Comparison of ENCODE assay signal across 8 mouse cellular contexts in genomic region chr6:91706072-91706776, GRCm38 (mm10). TPM values are rescaled to one million over a fixed set of nuclear protein-coding genes. Genes with fewer than 3 reads are reported as not detected.
DNase-seq lines count a peak whose midpoint lies in the region; ATAC-seq and TF ChIP-seq lines count a peak whose summit lies in the region.
"Had no signal": no experiment of that assay in that cellular context is flagged by ENCODE, and none has a peak within 500 bp of the region (broad histone marks: within the 10 kb centered on the region; RNA-seq: fewer than 3 reads in every experiment).

No protein-coding gene starts in this region.

- peak; percentile 94 for ATAC-seq in inflammation-experienced regulatory T-cells, adult 6 months
- ATAC-seq in monocyte, adult 5-6 weeks (replicated peaks; ENCODE audit: insufficient number of reproducible peaks, low FRiP score, low TSS enrichment, poor library complexity, severe bottlenecking): peak; percentile 84
- no peak for ATAC-seq in hindbrain, embryonic 11.5 days (ENCODE audit: low FRiP score)
- no peak for ATAC-seq in hindbrain, embryonic 12.5 days (ENCODE audit: low FRiP score)

- H3K4me3 ChIP-seq in E14TG2a.4 (replicated peaks; ENCODE audit: low read length): peak overlapping the region; percentile 49
- H3K4me3 ChIP-seq in hindbrain, embryonic 11.5 days (ENCODE audit: low read depth, low read length): no peak overlapping the region
- no peak overlapping the region for H3K4me3 ChIP-seq in hindbrain, embryonic 12.5 days
- H3K4me3 ChIP-seq: left cerebral cortex, adult 2 months had no signal

- H3K9ac ChIP-seq in hindbrain, embryonic 11.5 days (ENCODE audit: low read depth, low read length): no peak overlapping the region
- H3K9ac ChIP-seq in hindbrain, embryonic 12.5 days: no peak overlapping the region

- no peaks in the 10 kb centered on the region for H3K9me3 ChIP-seq in E14TG2a.4 (ENCODE audit: low read length)
- no peaks in the 10 kb centered on the region for H3K9me3 ChIP-seq in hindbrain, embryonic 11.5 days (ENCODE audit: control insufficient read depth, low read length)
- H3K9me3 ChIP-seq in hindbrain, embryonic 12.5 days (replicated peaks): no peaks in the 10 kb centered on the region

- no peak overlapping the region for H3K4me2 ChIP-seq in hindbrain, embryonic 11.5 days (replicated peaks; ENCODE audit: low read depth, low read length)
- H3K4me2 ChIP-seq in hindbrain, embryonic 12.5 days (replicated peaks): no peak overlapping the region

- peak; percentile 85 for DNase-seq in CD4-positive helper T cell, adult 2 months (ENCODE audit: low read depth, low spot score)
- DNase-seq in hindbrain, embryonic 11.5 days (ENCODE audit: low spot score): no peak
- DNase-seq in heart, adult 18-20 months: no peak

- H3K27me3 ChIP-seq in E14TG2a.4 (ENCODE audit: insufficient read depth, low read length): no peaks in the 10 kb centered on the region
- H3K27me3 ChIP-seq in hindbrain, embryonic 11.5 days (ENCODE audit: control insufficient read depth, insufficient read depth, low read length): no peaks in the 10 kb centered on the region
- no peaks in the 10 kb centered on the region for H3K27me3 ChIP-seq in hindbrain, embryonic 12.5 days

- no peak for TF ChIP-seq CTCF in E14TG2a.4 (conservative IDR thresholded peaks at IDR 0.05; ENCODE audit: low read length)

- 72% methylated on average over 13 of the region's 13 CpGs for WGBS in hindbrain, embryonic 11.5 days
- WGBS in hindbrain, embryonic 12.5 days: 71% methylated on average over 13 of the region's 13 CpGs

- peaks cover 61% of the 10 kb centered on the region for H3K36me3 ChIP-seq in E14TG2a.4 (ENCODE audit: insufficient read depth, low read length)
- H3K36me3 ChIP-seq in hindbrain, embryonic 11.5 days (ENCODE audit: control insufficient read depth, insufficient read depth, low read length): no peaks in the 10 kb centered on the region
- peaks cover 41% of the 10 kb centered on the region for H3K36me3 ChIP-seq in hindbrain, embryonic 12.5 days

- H3K4me1 ChIP-seq in E14TG2a.4 (replicated peaks; ENCODE audit: low read depth, low read length): peaks cover 94% of the 10 kb centered on the region
- H3K4me1 ChIP-seq in hindbrain, embryonic 11.5 days (replicated peaks; ENCODE audit: control insufficient read depth, insufficient read depth, low read length): no peaks in the 10 kb centered on the region
- peaks cover 29% of the 10 kb centered on the region for H3K4me1 ChIP-seq in hindbrain, embryonic 12.5 days

- no peak overlapping the region for H3K27ac ChIP-seq in hindbrain, embryonic 11.5 days (ENCODE audit: low read depth, low read length)
- H3K27ac ChIP-seq in hindbrain, embryonic 12.5 days: no peak overlapping the region
- H3K27ac ChIP-seq: left cerebral cortex, adult 2 months had no signal

RNA-seq across cellular contexts. Expression of gene Slc6a6, which starts 22.4 kb away (rescaled TPM):
- 10 to 100 TPM; 33.6 to 47.0 (median 35.3) TPM for polyA plus RNA-seq in inflammation-experienced regulatory T-cells, adult 6 months (2017; shearing (Covaris generic))
- 63.2 to 87.6 TPM (median 76.2 TPM) in 3 replicates for total RNA-seq in monocyte, adult 5-6 weeks (2017)
- 46.6 and 64.0 TPM in 2 replicates for polyA plus RNA-seq in hindbrain, embryonic 11.5 days (2014; fragmentation: Nextera tagmentation; extraction: Ambion mirVana)
- 70.2 and 78.0 TPM in 2 replicates for polyA plus RNA-seq in hindbrain, embryonic 12.5 days (2016; fragmentation: Nextera tagmentation; extraction: Ambion mirVana)
- total RNA-seq in heart, adult 18-20 months (2021): 10 to 100 TPM; 53.1 to 54.8 TPM

Comparison
In these comparisons a context has a peak if more than half of its experiments do, and no peak if none do; other contexts are left out.
1. ATAC-seq: peak in inflammation-experienced regulatory T-cells, adult 6 months (single experiment) and monocyte, adult 5-6 weeks (single experiment); none in hindbrain, embryonic 11.5 days (single experiment) and hindbrain, embryonic 12.5 days (single experiment).